Mouse (Mus musculus): ENCODE measurements around the gene Rtl8b.
"Not testable (repeated sequence)": the region's sequence is repeated elsewhere in the genome, so short reads cannot be mapped to it uniquely, and the experiment has no call there.

DNA sequence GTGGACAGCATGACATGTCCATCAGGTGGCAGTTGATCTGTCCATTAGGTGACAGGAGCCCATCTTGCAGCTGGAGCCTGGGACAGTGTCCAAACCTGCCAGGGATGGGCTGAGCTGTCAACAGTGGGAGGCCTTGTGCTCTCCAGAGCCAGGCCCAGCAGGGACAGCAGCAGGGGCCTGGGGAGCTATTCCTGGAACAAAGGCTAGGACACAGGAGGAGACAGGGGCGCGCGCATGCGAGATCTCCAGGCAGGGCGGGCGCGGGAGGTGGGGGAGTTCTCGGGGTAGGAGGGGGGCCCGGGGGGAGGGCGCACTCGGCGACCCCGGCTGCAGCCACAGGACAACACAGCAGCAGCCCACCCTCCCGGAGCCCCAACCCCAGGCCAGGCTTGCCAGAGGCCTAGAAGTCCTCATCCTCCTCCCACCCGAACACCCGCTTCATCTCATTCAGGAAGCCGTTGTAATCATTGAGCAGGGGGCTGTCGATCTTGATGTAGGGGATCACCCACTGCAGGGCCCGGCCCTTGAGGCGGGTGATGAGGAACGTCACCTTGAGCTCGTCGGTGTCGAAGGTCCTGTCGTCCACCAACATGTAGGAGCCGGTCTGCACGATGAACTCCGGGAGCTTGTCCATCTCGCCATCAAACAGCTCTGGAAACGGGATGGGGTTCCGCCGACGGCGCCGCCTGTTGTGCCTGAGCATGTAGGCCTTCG, 494 bp downstream of the Rtl8b start:
- not testable (repeated sequence) for TF ChIP-seq CTCF (IDR thresholded peaks at IDR 0.05; ENCODE audit: borderline replicate concordance, insufficient read depth, low read depth, low read length); POLR2A (IDR thresholded peaks at IDR 0.05; ENCODE audit: borderline replicate concordance, insufficient read depth, low read length)
